Mouse (Mus musculus) forebrain, embryonic 10.5 days (tissue): Measurements from ENCODE around the gene Becn1. TPM values are rescaled to one million over a fixed set of nuclear protein-coding genes. Genes with fewer than 3 reads are reported as not detected.

Experiments
- DNase-seq: peaks from one replicate; pipeline ENCODE4 v3.0.0-alpha.2; 2017; ENCODE audit warnings: low spot score; ENCODE audit errors: extremely low spot score
- H3K27ac ChIP-seq: fragments of 300-500 bp; sonication (generic); 2 replicates; pipeline ENCODE4 v1.5.1; 2016; ENCODE audit warnings: mild to moderate bottlenecking
- H3K27me3 ChIP-seq: fragments of 300-500 bp; sonication (generic); 2 replicates; pipeline ENCODE4 v1.6.1; 2016; ENCODE audit warnings: mild to moderate bottlenecking; ENCODE audit not compliant: poor library complexity, severe bottlenecking
- H3K36me3 ChIP-seq: fragments of 300-500 bp; sonication (generic); replicated peaks from 2 replicates; pipeline ENCODE4 v1.6.1; 2016; ENCODE audit warnings: mild to moderate bottlenecking, moderate library complexity
- H3K4me1 ChIP-seq: fragments of 300-500 bp; sonication (generic); 2 replicates; pipeline ENCODE4 v1.6.1; 2016
- H3K4me3 ChIP-seq: fragments of 300-500 bp; sonication (generic); 2 replicates; pipeline ENCODE4 v1.5.1; 2016; ENCODE audit warnings: mild to moderate bottlenecking, moderate library complexity
- H3K9me3 ChIP-seq: fragments of 300-500 bp; sonication (generic); 2 replicates; pipeline ENCODE4 v1.6.1; 2016; ENCODE audit warnings: mild to moderate bottlenecking, moderate library complexity
- WGBS: fragments of 180-500 bp; shearing (Covaris S2); methylation state at CpG from one replicate; pipeline ENCODE4 v1.1.7; 2016; 5-methylcytosine and 5-hydroxymethylcytosine counted together
- polyA plus RNA-seq: library from polyadenylated mRNA; unstranded; fragments of >200 nt; fragmentation: Nextera tagmentation; extraction: Ambion mirVana; gene quantifications from 2 replicates; pipeline ENCODE4 v1.2.1, GENCODE M21; 2016

Becn1 gene
- polyA plus RNA-seq, 1 experiment from 2014 or later, result 144 TPM

- 90% methylated on average over 3 of the region's 3 CpGs for WGBS
- Histone ChIP-seq H3K4me1 (peaks cover 3% of the 10 kb centered on the region; the same call in 1 of the 2 replicates), H3K36me3 (no peaks in the 10 kb centered on the region), H3K4me3 (no peak overlapping the region), H3K27ac (no peak overlapping the region), H3K27me3 (no peaks in the 10 kb centered on the region), H3K9me3 (no peaks in the 10 kb centered on the region)
- DNase-seq, result no peak
Measured at GRCm38 (mm10) chr11:101311083-101311482, 9.0 kb upstream of the Becn1 start.

GRCm38 (mm10) chr11:101307744-101308143 is 5.7 kb upstream of the Becn1 start:
- no peaks in the 10 kb centered on the region for H3K4me1 ChIP-seq
- DNase-seq, result no peak
- H3K9me3 ChIP-seq, result no peaks in the 10 kb centered on the region
- H3K4me3 ChIP-seq, result no peak overlapping the region
- no peaks in the 10 kb centered on the region for H3K27me3 ChIP-seq
- 47% methylated on average over 5 of the region's 5 CpGs for WGBS
- no peaks in the 10 kb centered on the region for H3K36me3 ChIP-seq
- no peak overlapping the region for H3K27ac ChIP-seq

- peaks cover 22% of the 10 kb centered on the region for H3K4me1 ChIP-seq
- H3K27ac ChIP-seq, result peak overlapping the region; percentile 87
- no peaks in the 10 kb centered on the region for H3K27me3 ChIP-seq
- no peak for DNase-seq
- peak overlapping the region; percentile 95 for H3K4me3 ChIP-seq
- H3K36me3 ChIP-seq, result peaks cover 36% of the 10 kb centered on the region
- H3K9me3 ChIP-seq, result no peaks in the 10 kb centered on the region
- 16% methylated on average over 26 of the region's 26 CpGs for WGBS
Measured at GRCm38 (mm10) chr11:101301299-101302003, 635 bp downstream of the Becn1 start.

GRCm38 (mm10) chr11:101300881-101301280 is 1.2 kb downstream of the Becn1 start:
- WGBS, result 69% methylated on average over 7 of the region's 7 CpGs
- Histone ChIP-seq H3K27ac (no peak overlapping the region), H3K36me3 (peaks cover 42% of the 10 kb centered on the region), H3K27me3 (no peaks in the 10 kb centered on the region), H3K4me3 (peak overlapping the region; percentile 95), H3K9me3 (no peaks in the 10 kb centered on the region), H3K4me1 (peaks cover 22% of the 10 kb centered on the region)
- no peak for DNase-seq

GRCm38 (mm10) chr11:101295191-101295590 is 6.9 kb downstream of the Becn1 start:
- H3K4me3 ChIP-seq, result no peak overlapping the region
- no peak overlapping the region for H3K27ac ChIP-seq
- H3K4me1 ChIP-seq, result peaks cover under 1% of the 10 kb centered on the region; the same call in 1 of the 2 replicates
- DNase-seq, result no peak
- WGBS, result 94% methylated on average over 8 of the region's 8 CpGs
- no peaks in the 10 kb centered on the region for H3K27me3 ChIP-seq
- H3K36me3 ChIP-seq, result peaks cover 97% of the 10 kb centered on the region
- H3K9me3 ChIP-seq, result no peaks in the 10 kb centered on the region

- Histone ChIP-seq H3K36me3 (peaks cover 98% of the 10 kb centered on the region), H3K4me3 (no peak overlapping the region), H3K27me3 (no peaks in the 10 kb centered on the region), H3K4me1 (no peaks in the 10 kb centered on the region), H3K27ac (no peak overlapping the region), H3K9me3 (no peaks in the 10 kb centered on the region)
- DNase-seq, result no peak
- WGBS, result 96% methylated on average over 8 of the region's 8 CpGs
Measured at GRCm38 (mm10) chr11:101291231-101291630, 10.9 kb downstream of the Becn1 start.

- H3K9me3 ChIP-seq, result no peaks in the 10 kb centered on the region
- no peak overlapping the region for H3K4me3 ChIP-seq
- 90% methylated on average over 9 of the region's 9 CpGs for WGBS
- H3K27ac ChIP-seq, result no peak overlapping the region
- peaks cover 13% of the 10 kb centered on the region; the same call in 1 of the 2 replicates for H3K27me3 ChIP-seq
- peaks cover 17% of the 10 kb centered on the region for H3K4me1 ChIP-seq
- no peak for DNase-seq
- peaks cover 67% of the 10 kb centered on the region for H3K36me3 ChIP-seq
Measured at GRCm38 (mm10) chr11:101287306-101287705, 14.8 kb downstream of the Becn1 start.

GRCm38 (mm10) chr11:101283805-101284204 is 18.3 kb downstream of the Becn1 start:
- Histone ChIP-seq H3K4me3 (no peak overlapping the region), H3K27ac (no peak overlapping the region), H3K4me1 (peaks cover 25% of the 10 kb centered on the region), H3K9me3 (no peaks in the 10 kb centered on the region), H3K36me3 (peaks cover 32% of the 10 kb centered on the region), H3K27me3 (peaks cover 44% of the 10 kb centered on the region)
- DNase-seq, result no peak
- WGBS, result 81% methylated on average over 4 of the region's 4 CpGs

- H3K4me1 ChIP-seq, result peaks cover 31% of the 10 kb centered on the region
- H3K36me3 ChIP-seq, result peaks cover 23% of the 10 kb centered on the region
- 0 out of 2 replicates have a peak overlapping the region, but pooled peaks have one; percentile 14 for H3K4me3 ChIP-seq
- DNase-seq, result no peak
- 17% methylated on average over 5 of the region's 5 CpGs for WGBS
- H3K27me3 ChIP-seq, result peaks cover 44% of the 10 kb centered on the region
- no peaks in the 10 kb centered on the region for H3K9me3 ChIP-seq
- H3K27ac ChIP-seq, result peak overlapping the region; percentile 35; the same call in 1 of the 2 replicates
Measured at GRCm38 (mm10) chr11:101282896-101283295, 19.2 kb downstream of the Becn1 start.

GRCm38 (mm10) chr11:101280837-101281236 is 21.2 kb downstream of the Becn1 start:
- DNase-seq, result no peak
- no peak overlapping the region for H3K27ac ChIP-seq
- WGBS, result 54% methylated on average over 7 of the region's 7 CpGs
- peaks cover 51% of the 10 kb centered on the region for H3K4me1 ChIP-seq
- H3K27me3 ChIP-seq, result peaks cover 63% of the 10 kb centered on the region
- H3K4me3 ChIP-seq, result no peak overlapping the region
- no peaks in the 10 kb centered on the region for H3K9me3 ChIP-seq
- peaks cover 22% of the 10 kb centered on the region for H3K36me3 ChIP-seq

GRCm38 (mm10) chr11:101279193-101279569 is 22.9 kb downstream of the Becn1 start:
- H3K27ac ChIP-seq, result peak overlapping the region; percentile 89
- no peaks in the 10 kb centered on the region for H3K9me3 ChIP-seq
- H3K36me3 ChIP-seq, result peaks cover 18% of the 10 kb centered on the region
- DNase-seq, result no peak
- peak overlapping the region; percentile 89 for H3K4me3 ChIP-seq
- peaks cover 54% of the 10 kb centered on the region for H3K4me1 ChIP-seq
- H3K27me3 ChIP-seq, result peaks cover 66% of the 10 kb centered on the region
- WGBS, result 63% methylated on average over 14 of the region's 14 CpGs

GRCm38 (mm10) chr11:101278223-101279192 is 23.6 kb downstream of the Becn1 start, which contains the start of the genes Cntd1 and Coa3:
TSS of gene Cntd1 (plus strand) at chr11:101279012.
TSS of gene Coa3 (minus strand) at chr11:101279114.
- peak within 1 kb of the TSS; percentile 89 for H3K4me3 ChIP-seq
- peak within 1 kb of the TSS; percentile 89 for H3K27ac ChIP-seq

More at GRCm38 (mm10) chr11:101278223-101279192, 23.6 kb downstream of the Becn1 start, which contains the start of the genes Cntd1 and Coa3:
- 12% methylated on average over 45 of the region's 45 CpGs for WGBS
- no peaks in the 10 kb centered on the region for H3K9me3 ChIP-seq
- peak; percentile 89 for DNase-seq
- H3K4me1 ChIP-seq, result peaks cover 48% of the 10 kb centered on the region
- H3K36me3 ChIP-seq, result peaks cover 18% of the 10 kb centered on the region
- H3K27me3 ChIP-seq, result peaks cover 62% of the 10 kb centered on the region
